Mouse (Mus musculus) CH12.LX (cell line): ENCODE measurements around the gene Arhgef19.

Source experiments
- BHLHE40 ChIP-seq: IDR thresholded peaks from 2 replicates; pipeline ENCODE4 v1.6.1; 2011; ENCODE audit warnings: mild to moderate bottlenecking, low read depth, low read length, improper control_type of control experiment
- CTCF ChIP-seq, 2 experiments: IDR thresholded peaks in 1 of 2; conservative IDR thresholded peaks in 1 of 2; 2 replicates each; pipeline ENCODE4 v1.5.1; 2011 to 2012; ENCODE audit warnings: low read depth in 2 of 2, low read length in 2 of 2, improper control_type of control experiment in 1 of 2, inconsistent platforms in 1 of 2, mild to moderate bottlenecking in 1 of 2, moderate library complexity in 1 of 2
- MAX ChIP-seq: IDR thresholded peaks from 2 replicates; pipeline ENCODE4 v1.6.1; 2011; ENCODE audit warnings: low read length, improper control_type of control experiment
- USF2 ChIP-seq: conservative IDR thresholded peaks from 2 replicates; pipeline ENCODE4 v1.6.1; 2011; ENCODE audit warnings: low read depth, low read length, improper control_type of control experiment

DNA sequence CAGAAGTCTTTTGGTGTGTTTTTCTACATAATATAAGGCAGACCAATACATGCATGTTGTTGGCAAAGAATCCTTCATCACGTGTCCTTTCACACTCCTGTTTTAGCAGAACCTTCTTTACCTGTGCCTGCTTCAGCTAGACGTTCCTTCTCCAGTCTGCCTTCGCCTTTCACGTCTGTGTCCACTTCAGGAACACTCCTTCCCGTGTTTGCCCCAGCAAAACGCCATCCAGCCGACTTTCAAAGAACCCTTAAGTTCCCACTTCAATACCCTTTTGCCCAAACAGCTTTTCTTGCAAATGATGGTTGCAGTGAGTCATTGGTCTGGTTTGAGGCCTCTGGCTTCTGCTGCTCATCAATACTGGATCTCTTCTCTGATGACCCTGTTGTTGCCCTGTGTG lies 48.0 kb upstream of the Arhgef19 start:
- no peak for TF ChIP-seq BHLHE40
- TF ChIP-seq CTCF (conservative IDR thresholded peaks at IDR 0.05 in 1 of 2, IDR thresholded peaks at IDR 0.05 in 1 of 2; ENCODE audit: low read depth in 2 of 2, low read length in 2 of 2), result no peak
- no peak for TF ChIP-seq MAX
- no peak for TF ChIP-seq USF2
